Mouse (Mus musculus): ENCODE measurements around the gene Serpina11.
A peak's percentile ranks its signal among the peaks of the same experiment; 100 is the strongest.

Serpina11 gene

DNA sequence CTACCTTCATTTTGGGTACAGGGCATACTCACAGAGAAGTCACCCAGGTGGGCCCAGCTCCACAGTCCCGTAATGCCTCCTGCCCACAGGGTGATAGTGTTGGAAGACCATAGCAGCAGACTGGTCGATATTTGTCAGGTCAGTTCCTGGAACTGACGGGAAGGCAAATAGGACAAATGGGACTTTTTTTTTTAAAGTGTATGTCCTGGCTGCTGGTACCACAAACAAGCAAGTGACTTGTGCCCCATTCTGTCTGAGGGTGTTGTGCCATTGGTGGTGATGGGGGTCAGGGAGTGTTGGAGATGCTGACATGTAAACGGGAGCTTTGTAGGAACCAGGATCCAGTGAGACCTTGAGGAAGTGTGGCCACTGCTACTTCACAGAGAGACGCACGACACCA lies at the start of gene Serpina11:
Serpina11 (minus strand) TSS at position 101 of the 400 bp plus-strand sequence.
- no peak for DNase-seq (ENCODE audit: low spot score in 2 of 2)

DNA sequence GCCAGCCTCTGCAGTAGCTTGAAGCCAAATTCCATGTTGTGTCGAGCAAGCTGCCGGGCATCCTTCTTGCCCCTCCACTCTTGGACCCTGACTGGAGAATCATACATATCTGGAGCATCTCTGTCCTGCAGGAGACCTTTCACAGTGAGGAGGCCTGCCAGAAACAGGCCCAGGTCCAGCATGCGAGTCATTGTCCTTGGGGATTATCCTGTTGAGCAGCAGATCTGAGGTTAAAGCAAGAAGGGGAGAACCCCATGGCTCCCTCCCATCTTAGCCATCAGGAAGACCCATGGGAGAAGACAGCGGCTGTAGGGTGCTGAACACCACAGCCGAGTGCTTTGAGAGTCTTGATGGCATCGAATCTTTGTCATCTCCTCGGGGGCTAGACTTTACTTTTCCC lies 48.4 kb upstream of the Serpina11 start:
- DNase-seq (ENCODE audit: low spot score in 2 of 2), result no peak

DNA sequence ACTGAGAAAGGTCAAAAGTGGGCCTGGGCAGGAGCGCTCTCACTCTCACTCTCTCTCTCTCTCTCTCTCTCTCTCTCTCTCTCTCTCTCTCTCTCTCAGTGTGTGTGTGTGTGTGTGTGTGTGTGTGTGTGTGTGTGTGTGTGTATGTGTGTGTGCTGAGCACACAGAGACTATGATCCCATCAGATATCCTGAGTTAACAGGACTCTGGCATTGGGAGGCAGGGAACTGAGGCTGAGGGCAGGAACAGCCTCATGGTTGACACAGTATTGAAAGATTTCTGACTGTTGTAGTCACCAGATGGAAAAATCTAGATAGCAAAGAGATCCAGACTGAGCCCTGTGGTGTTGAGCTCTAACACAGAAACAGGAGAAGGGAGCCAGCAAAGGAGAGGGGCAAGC lies 44.0 kb upstream of the Serpina11 start:
- DNase-seq (ENCODE audit: low spot score in 2 of 2), result no peak

DNA sequence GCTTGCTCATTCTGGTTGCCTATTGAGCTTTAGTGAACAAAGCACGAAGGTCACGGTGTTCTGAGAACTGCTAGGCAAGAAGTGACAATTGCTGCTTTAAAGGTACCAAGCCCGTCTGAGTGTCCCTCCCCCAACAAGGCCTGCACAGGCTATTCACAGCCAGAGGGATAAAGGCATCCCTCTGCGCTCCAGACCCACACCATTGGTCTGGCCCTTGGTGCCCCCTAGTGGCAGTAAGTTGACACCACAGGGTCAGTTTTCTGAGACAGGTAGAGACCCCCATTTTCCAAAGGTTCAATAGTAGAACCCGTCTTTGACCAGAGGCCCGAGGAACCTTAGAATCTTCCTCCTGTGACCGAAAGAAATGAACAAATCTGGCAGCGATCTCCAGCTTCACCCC lies 40.2 kb upstream of the Serpina11 start:
- DNase-seq (ENCODE audit: low spot score in 2 of 2), result peak; percentile 6 to 20

DNA sequence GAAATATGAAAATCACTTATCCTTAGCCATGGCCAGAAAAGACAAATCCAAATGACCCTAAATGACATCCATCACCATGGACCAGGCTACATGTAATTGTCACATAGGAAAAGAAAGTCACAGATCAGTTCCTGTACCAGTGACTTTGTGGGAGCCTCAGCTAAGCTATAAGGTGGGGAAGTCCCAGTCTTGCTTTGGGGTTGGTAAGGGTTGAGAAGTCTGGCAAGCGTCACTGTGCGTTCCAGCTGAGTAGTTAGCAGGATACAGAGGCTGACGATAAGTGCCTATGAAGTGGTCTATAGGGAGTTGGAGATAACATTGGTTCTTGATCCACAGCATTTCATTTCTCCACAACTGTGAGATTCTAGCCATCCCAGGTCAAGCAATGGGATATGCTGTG lies 25.5 kb upstream of the Serpina11 start:
- DNase-seq (ENCODE audit: low spot score in 2 of 2), result no peak

DNA sequence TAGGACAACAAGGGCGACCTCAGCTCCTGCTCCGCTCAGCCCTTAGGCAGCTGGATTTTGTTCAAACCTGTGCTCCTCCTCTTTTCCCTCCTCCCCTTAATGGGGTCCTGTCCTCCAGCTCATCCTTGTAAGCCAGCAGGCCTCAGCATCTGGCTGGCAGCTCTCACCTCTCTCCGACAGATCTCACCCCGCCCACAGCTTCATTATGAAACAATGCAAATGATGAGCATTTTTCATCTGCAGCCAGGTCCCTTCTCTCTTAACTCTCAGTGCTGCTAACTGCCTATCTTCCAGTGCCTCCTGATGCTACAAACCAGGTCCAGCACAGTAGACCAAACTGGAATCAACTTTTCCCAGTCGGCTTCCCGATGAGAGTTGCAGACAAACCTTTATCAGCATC lies 23.9 kb upstream of the Serpina11 start, which contains the start of gene Serpina9:
Serpina9 (minus strand) TSS at position 136 of the 400 bp plus-strand sequence.
- DNase-seq (ENCODE audit: low spot score in 2 of 2), result no peak

DNA sequence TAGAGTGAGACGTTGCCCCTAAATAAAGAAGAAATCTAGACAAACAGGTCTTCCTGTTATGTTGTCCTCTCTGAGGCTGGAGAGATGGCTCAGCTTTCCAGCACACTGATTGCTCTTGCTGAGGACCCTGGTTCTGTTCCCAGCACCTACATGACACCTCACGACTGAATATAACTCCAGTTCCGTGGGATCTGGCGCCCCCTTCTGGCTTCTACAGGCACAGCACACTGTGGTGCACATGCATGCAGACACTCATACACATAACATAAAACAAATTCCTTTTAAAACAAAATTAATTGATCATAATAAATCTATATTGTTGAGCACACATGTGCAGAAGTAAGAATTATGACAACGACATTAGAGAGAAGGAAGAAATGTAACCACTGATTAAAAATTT lies 14.9 kb upstream of the Serpina11 start:
- DNase-seq (ENCODE audit: low spot score in 2 of 2), result no peak

DNA sequence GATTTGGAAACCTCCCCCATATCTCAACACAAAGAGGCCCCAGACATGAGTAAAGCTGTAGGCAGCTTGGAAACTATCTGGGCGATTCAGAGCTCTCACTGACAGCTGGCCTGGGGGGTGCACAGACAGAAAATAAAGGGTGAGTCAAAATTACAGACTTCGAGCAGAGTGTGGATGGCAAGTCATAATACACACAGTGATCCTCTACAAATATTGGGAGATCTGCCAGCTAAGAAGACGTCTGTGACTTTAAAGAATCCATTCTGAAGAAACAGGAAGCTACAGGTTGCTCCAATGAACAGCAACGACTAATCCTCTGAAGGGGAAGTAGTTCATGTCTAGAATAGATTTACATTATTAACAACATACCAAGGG lies 13.5 kb upstream of the Serpina11 start:
- no peak for DNase-seq (ENCODE audit: low spot score in 2 of 2)

DNA sequence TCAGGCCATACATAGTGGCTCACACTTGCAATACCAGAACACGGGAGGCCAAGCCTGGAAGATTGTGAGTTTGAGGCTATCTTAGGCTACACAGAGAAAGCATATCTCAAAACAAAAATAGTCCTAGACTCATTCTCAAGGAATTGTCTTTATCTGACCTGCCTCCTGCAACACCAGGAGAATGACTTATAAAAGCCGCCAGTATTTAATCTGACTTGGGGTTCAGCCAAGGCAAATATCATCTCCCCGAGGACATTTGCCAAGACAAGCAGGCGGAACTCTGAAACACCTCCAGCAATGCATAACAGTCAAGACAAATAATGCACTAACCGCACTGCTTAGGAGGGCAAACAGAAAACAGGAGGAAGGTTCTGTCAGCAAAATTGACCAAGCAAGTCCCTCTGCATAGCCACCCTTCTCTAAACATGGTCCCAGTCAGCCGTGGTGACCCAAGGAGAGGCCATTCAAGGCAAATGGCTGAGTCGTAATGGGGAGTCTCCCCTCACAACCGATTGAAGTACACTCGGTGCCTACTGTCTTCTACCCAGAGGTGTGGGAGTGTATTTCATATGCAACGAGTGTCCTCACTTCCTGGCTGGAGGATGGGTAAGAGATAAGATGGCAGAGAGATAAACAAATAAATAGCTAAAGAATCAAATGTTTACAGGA lies 12.9 kb upstream of the Serpina11 start:
- peak; percentile 33 to 83 for DNase-seq (ENCODE audit: low spot score in 2 of 2)

DNA sequence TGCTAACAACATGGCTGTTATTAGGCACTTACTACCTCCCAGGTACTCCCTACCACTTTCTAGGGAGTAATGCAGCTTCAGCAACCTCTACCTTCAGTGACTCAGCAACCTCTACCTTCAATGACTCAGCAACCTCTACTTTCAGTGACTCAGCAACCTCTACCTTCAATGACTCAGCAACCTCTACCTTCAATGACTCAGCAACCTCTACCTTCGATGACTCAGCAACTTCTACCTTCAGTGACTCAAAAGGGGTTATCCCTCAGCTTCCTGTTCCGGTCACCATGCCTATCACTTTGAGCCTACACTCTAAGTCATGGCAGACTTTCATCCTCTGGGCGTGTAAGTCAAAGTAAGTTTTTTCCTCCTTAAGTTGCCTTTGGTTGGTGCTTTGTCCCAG lies 10.8 kb upstream of the Serpina11 start:
- DNase-seq (ENCODE audit: low spot score in 2 of 2), result no peak

DNA sequence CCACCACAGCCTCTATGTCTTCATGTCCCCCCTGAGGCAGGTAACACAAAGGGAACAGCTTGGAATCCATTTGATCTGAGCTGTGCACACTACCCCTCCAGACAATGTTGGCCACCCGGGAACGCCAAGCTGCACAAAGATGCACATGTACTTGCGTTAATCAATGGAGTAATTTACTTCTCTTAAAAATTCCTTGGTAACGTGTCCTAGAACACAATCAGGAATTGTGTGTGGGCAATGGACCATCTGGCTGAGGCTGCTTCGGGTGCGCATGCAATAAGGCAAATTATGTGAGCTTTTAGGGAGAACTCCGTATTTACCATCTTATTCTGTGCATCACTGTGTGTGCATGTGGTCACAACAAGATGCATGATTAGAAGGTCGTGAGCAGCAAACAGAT lies 9.9 kb upstream of the Serpina11 start:
- DNase-seq (ENCODE audit: low spot score in 2 of 2), result no peak

DNA sequence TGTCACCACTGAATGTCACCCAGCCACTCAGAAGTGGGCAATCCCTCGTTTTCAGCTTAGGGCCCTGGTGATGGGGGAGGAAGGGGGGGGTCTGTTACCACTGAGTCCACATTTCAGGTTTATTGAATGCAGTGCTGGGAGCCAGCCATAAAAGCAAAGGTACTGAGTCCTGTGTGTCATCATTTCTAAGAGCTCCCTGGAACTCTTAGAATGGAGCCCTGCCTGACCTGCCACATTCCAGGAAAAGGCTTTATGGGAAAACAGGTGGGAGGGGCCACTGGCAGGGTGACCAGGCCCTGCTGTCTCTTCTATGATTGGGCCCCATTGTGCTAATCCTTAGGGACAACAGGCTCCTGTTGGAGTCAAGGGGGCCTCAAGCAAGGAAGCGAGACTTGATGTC lies 6.8 kb upstream of the Serpina11 start:
- no peak for DNase-seq (ENCODE audit: low spot score in 2 of 2)

DNA sequence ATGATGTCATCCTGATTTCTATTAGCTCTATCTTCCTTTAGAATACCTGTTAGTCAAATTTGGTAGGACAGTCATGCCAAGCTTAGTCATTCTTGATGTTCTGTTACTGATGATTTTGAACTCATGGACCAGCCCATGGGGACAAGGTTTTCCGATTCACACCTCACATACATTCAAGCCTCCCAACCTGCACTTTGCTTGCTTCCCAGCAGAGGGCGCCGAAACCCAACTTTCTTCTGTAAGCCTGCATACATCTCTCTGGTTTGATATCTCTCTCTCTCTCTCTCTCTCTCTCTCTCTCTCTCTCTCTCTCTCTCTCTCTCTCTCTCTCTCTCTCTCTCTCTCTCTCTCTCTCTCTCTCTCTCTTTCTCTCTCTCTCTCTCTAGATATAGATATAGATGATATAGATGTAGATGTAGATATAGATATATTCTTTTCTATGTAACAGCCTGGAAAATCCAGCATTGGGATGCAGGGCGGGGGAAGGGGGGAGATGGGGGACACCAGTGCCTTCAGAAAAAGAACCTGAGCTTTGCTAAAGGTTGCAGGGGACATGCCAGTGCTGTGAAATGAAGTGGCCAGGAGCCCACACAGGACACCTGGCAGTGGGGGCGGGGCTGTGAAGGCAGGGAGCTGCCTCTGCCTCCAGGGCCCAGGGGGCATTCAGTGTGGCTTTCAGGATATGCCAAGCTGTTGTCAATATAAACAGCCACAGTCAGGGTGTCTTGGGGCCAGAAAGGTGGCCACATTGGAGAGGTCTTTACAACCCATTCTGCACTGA lies 5.7 kb upstream of the Serpina11 start:
- peak; percentile 53 to 63 for DNase-seq (ENCODE audit: low spot score in 2 of 2)

DNA sequence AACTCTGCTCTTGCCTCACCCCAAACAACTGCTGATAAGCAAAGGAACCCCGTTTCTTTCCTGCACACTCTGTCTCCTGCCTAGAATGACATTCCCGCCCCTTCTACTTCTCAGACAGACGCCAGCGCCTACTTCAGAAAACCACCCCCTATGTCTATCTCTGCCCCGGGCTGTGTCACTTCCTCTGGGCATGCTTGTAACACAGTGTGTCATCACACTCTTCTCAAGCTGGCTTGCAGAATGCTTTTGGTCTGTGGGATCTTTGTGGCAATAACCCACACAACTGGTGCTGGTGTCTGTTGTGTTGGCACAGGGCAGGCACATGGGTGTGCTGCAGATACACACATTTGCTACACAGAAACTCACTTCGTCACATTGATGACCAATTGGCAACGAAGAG lies 3.2 kb upstream of the Serpina11 start:
- DNase-seq (ENCODE audit: low spot score in 2 of 2), result no peak

DNA sequence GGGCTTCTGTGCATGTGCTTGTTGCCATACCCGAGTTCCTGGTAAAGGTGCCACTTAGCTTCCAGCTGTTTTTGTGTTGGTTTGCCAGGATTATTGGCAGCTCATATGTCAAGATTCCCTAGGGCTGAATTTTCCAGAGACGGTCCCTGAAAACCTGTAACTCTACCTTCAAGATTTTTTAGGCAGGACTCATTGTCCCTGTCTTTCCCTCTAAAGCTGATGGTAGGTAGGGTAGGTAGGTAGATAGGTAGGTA lies 316 bp downstream of the Serpina11 start:
- no peak for DNase-seq (ENCODE audit: low spot score in 2 of 2)

DNA sequence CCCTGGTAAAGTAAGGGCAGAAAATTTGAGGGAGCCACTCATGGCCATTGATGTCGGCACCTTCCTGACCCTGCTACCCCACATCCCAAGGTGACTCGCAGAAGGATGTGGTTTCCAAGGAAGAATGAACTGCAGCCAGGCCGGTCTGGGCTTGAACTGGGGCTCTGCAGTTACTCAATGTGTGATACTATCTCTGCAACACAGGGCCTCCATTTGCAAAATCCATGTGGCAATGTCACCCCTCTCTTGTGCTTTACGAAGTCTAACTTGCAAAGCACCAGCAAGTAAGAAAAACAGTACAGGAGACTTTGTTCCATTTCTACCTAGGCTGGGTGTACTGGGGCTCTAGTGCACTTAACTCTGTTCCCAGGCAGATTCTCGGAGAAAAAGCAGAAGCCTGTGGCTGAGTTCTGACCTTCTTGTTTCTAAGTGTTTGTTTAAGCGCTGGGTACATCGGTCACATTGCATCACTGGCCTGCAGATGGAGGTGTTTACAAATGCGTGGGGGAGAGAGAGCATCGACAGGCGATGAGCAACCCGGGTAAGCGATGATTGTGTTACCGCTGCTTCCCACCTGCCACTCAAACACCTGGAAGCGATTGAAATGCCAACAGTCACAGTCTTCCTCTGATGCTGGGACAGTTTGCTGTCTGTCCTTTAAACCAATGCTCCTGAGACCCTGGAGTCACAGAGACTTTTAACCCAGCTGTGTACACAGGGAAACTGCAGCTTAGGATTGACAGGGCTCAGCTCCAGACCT lies 823 bp downstream of the Serpina11 start:
- DNase-seq (ENCODE audit: low spot score in 2 of 2), result no peak

DNA sequence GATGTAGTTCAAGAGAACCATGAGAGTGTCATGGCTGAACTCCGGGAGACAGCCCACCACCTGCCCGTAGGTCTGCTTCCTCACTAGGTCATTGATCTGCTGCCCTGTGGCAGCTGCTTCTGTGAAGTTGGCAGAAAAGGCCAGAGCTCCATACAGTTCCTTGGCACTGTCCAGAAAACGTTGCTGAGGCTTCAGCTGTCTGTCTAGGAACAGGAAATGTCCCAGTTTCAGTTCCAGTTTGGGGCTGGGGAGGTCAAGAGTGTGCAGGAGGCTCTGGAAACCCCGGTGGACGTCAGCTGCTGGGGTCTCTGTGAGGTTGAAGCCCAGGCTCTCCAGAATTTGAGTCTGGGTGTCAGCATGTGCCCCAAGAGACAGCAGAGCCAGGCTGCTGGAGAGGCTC lies 3.9 kb downstream of the Serpina11 start:
- DNase-seq (ENCODE audit: low spot score in 2 of 2), result no peak

DNA sequence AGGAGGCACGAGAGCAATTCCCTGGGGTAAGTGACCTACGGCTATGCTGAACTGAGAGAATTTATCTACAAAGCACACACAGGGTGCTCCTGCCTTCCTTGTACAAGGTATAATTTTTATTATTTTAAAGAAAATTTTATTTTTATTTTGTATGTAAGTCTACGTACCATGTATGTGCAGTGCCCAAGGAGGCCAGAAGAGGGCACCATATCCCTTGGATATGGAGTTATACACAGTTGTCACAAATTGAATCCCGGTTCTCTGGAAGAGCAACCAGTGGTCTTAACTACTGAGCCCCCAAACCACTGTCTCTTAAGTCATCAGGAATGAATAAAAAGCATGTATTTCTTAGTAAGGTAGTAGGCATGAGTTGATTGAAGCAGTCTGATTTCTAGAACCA lies 4.8 kb downstream of the Serpina11 start:
- no peak for DNase-seq (ENCODE audit: low spot score in 2 of 2)

DNA sequence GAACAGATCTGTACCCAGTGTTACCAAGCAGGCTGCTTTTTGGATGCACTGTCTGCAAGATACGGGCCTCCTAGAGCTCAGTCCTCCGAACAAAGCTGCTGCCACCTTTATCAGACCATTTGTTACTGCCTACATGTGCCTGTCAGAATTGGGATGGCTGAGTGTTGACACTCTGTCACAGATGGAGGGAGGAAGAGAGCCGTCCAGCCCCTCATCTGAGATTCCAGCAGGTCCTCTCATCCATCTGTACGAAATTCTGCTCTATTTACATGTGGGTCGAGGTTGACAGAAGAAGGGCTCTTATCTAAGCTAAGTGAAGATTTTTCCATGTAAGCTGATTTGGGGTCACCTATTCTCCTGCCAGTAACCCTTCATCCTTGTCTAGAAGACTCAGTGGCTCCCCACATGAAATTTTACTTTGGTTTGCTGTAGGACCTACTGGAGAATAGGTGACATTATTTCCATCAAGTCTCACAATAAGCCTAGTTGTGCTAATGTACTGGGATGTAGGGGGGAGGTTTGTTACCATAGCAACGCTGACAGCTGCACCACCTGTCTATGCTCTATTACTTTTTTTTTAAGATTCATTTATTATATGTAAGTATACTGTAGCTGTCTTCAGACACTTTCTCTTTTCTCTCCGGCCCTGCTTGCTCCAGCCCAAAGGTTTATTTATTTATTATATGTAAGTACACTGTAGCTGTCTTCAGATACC lies 8.0 kb downstream of the Serpina11 start:
- no peak for DNase-seq (ENCODE audit: low spot score in 2 of 2)

DNA sequence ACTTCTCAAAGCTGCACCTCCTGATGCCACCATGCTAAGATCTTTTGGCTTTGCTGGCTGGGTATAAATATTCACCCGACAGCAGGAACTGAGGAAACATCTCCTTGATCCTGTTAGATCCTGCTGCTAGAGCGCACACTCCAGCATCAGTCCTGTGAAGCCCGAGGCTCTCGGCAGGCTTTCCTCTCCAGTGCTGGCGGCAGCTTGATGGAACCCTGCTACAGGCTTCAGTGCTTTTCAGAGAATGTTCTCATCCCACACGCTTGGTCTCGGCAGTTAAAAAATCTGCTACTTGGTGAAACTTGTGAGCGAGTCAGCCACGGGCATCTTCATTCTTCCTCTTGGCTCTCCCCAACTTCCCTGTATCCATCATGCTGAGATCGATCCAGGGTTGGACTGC lies 11.5 kb downstream of the Serpina11 start:
- DNase-seq (ENCODE audit: low spot score in 2 of 2), result no peak

DNA sequence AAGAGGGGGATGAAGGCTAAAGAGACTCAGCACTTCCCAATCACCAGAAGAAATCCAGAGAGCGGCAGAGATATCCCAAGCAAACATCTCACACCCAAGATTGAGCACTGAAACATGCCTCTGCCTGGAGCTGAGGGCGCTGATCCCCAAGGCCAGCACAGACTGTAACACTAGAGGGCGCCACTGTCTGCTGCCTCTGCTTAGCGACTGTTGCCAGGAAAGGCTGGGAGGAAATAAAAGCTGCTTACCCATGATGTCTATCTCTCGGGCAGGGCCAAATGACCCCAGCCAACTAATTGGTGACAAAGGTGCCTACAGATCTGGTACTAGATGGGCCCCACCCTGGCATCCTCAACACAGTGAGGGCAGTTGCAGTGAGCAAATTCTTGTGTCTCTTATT lies 11.9 kb downstream of the Serpina11 start:
- DNase-seq (ENCODE audit: low spot score in 2 of 2), result peak; percentile 23 to 45

DNA sequence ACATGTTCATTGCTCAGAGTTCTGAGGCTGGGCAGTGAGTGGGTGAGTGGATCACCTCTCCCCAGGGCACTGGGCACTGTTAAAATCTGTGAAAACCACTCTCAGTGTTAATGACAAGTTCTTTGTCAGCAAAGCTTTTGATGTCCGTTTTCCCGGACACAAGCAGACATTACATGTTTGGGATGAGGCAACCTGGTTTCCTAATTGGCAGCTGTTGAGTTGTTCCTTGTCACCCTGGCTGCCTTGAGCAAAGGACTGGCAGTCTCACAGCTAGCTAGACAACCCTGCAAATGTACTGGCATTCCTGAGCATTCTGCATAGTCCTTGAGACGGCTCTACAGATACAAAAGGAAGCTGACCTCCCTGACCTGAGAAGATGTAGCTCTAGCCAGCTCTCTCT lies 12.7 kb downstream of the Serpina11 start:
- no peak for DNase-seq (ENCODE audit: low spot score in 2 of 2)

All from urinary bladder, adult 18-20 months (tissue).